Mouse (Mus musculus) gastrocnemius, postnatal 10 days (tissue): ENCODE data around the gene Ccdc114. TPM values are rescaled to one million over a fixed set of nuclear protein-coding genes. Genes with fewer than 3 reads are reported as not detected.
A peak's percentile ranks its signal among the peaks of the same experiment; 100 is the strongest.
"Not testable (repeated sequence)": the region's sequence is repeated elsewhere in the genome, so short reads cannot be mapped to it uniquely, and the experiment has no call there.

Experiments used
- DNase-seq: peaks from one replicate; pipeline ENCODE4 v3.0.0; 2021; ENCODE audit warnings: mixed read lengths
- total RNA-seq, 2 experiments: library from RNA; stranded (reverse); gene quantifications; 2 replicates each; pipeline ENCODE4 v1.2.3; 2021

Gene Ccdc114
- total RNA-seq, 2 experiments from 2014 or later: 1.1 to 1.6 TPM

DNA sequence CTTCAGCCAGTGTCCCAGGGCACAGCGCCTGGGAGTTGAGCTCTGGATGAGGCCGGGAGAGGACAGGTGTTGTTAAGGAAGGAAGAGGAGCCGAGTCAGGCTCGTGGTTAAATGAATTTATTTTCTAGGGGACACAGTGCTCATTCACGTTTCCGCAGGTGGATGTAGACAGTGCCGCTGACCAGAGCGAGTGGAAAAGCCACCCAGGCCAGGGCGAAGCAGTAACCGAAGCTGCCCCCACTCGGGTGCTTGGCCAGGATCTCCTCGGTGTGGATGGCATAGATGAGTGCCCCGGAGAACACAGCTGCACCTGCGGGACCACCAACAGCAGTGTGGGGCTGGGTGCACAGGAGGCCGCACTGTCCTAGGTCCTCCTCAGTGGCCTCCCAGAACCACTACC lies 5.9 kb upstream of the Ccdc114 start:
- no peak for DNase-seq

DNA sequence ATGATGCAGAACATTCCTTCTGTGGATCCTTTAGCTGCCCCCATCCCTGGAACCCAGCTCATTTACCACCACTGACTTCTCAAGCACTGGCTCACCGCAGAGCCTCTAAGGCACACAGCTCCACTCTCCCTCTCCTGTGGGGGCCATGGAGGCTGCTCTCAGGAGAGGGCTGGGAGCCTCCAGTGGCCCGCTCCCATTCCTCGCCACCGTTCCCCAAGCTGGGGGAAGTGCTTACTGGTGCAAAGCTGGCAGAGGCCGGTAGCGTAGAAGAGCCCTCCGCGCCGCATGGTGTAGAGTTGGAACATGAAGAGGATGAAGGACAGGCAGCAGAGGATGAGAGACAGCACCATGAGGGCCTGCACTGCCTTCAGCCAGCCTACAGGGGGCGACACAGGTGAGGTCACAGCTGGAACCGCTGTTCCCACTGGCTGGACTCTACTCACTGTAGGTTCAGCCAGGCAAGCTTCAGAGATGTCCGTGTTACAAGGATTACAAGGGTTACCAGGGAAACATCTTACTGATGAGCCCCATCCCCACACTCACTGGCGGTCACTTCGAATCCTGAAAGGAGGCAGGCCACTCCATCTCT lies 4.7 kb upstream of the Ccdc114 start:
- DNase-seq: peak; percentile 36

DNA sequence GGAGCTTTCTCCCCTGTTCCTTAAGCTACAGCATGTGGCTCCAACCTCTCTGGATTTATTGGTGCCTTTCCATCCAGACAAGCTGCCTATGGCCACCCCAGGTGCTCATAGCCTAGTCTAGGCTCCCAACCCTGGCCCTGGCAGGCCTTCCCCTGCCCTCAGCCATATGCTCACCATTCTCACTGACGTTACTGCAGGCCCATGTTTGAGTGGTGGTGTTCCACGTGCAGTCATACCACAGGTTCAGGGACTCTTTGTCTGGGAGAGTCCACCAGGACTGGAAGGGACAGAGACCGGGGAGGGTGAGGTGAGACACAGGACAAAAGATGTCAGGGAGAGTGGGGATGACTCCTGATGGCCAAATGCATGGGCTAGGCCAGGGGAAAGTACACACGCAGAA lies 4.1 kb upstream of the Ccdc114 start:
- no peak for DNase-seq

DNA sequence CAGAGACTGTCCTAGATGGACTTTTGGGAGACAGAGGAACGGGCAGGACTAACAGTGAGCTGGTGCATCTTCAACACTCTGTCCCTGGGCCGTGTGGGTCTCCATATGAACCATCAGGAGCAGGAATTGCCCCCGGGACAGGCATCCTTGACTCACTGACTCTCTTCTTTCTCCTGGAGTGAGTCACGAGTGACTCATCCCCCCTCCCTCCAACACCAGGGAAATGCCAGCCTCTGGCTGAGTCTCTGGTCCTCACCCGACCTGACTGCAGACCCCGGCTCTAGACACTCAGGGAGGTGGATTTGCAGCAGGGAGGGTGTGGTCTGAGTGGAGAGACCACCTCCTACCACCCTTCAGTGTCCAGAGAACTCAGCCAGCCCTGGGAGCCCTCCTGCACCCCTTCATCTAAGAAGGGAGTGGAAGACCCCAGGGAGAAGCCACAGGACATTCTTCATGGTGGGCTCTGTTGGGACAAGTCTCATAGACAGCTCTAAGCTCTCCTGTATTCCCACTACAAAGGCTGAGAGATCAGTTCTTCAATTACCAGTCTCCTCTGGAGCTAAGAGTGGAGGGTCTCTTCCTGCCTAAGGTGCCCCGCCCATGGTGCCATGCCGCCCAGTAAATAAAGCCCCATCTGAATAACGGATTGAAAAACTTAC lies 3.2 kb upstream of the Ccdc114 start:
- DNase-seq: peak; percentile 30

DNA sequence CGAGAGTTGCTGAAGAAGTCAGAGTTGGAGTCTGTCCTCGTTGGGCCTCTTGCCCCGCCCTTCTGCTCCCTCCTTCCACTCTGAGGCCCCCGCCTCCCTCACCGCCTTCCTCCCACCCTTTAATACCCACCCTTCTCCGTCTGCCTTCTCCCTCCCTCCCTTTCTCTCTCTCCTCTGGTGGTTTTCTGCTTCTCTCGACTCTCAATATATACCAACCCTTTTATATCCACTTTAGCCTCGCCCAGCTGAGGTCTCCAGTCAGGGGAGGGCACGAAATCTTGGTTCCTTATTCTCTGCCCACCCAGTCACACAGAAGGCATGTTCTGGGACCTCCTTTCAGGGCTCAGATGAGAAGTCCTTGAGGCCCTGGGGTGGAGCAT lies 2.6 kb upstream of the Ccdc114 start, which contains the start of gene Emp3:
Gene Emp3 (minus strand): TSS at position 163 of the 380 bp plus-strand sequence.
- DNase-seq: peak; percentile 59

DNA sequence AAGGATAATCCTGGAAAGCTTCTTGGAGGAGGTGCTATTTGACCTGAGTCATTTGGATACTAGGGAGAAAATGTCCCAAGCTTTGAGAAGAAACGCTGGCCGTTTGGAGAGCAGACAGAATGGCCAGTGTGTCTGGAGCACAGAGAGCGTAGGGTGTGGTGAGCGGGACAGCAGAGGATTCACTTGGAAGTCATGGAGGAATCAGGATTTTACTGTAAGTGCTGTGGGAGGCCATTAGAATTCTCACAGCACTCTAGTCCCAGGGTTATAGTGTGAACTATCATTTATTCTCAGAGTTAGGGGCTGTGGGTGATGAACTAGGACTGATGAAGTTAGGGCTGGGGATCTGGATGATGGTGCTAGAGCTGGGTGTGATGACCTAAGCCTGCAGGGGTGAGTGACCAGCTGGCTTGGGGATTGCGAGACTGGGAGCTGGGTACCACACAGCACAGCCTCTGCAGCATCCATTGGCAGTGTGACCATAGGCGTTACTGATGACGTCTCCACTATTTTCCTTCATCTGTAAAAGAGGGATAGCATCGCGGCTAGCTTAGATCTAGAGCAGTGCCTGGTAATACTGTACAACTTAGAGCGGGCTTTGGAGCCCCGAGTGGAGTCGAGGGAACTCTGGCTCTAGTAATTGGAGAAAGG lies 1.8 kb upstream of the Ccdc114 start:
- DNase-seq: no peak

DNA sequence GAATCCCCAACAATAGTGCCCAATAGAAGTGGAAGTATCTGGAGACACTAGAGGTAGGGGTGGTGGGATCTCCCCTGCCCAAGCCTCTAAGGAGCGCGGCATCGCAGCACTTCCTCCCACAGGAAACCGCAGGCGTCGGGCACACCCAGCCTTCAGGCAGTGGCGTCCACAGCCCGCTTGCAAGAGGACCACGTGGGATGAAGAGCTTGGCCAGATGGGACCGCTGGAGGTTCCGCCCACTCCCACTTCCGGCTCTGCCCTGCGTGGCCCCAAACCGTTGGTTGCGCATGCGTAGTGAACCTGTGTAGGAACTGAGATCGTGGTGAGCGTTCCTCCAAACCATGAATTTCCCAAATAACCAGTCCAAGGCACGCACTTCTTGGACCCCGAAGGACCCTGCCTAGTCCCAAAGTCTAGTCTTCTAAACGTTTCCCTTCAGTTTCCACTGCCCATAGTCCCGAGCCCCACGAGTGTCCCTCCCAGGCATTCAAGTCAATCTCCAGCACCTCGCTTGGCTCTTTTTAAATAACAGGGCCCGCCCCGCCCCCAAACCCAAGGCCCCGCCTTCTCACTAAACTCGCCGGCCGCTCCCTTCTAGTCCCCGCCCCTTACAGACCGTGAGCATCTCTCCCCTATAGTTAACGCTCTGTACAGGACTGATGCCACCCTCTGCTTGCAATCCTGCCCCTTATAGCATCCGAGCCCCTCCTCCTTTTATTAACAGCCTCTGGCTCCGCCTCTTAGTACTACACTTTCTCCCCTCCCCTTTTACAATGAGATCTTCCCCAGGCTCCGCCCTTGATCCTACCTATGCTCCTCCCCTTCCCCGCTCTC lies 727 bp upstream of the Ccdc114 start:
- peak; percentile 93 for DNase-seq

DNA sequence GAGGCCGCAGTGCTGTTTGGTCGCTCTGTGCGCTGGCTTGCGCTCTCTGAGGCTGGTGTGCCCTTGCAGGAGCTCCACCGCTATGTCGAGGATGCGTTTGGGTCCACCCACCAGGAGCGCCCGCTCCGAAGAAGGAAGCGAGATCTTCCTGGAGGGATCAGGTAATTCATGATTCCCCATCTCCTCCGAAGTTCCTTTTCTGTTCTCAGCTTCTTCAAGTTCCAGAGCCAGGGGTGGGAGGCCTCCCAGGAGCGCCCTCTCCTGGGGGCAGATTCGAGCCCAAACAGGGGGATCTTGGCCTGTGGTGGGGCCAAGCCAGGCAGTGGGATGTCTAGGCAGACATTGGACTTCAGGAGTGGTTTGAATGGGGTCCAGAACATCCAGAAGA lies 551 bp downstream of the Ccdc114 start:
- no peak for DNase-seq

DNA sequence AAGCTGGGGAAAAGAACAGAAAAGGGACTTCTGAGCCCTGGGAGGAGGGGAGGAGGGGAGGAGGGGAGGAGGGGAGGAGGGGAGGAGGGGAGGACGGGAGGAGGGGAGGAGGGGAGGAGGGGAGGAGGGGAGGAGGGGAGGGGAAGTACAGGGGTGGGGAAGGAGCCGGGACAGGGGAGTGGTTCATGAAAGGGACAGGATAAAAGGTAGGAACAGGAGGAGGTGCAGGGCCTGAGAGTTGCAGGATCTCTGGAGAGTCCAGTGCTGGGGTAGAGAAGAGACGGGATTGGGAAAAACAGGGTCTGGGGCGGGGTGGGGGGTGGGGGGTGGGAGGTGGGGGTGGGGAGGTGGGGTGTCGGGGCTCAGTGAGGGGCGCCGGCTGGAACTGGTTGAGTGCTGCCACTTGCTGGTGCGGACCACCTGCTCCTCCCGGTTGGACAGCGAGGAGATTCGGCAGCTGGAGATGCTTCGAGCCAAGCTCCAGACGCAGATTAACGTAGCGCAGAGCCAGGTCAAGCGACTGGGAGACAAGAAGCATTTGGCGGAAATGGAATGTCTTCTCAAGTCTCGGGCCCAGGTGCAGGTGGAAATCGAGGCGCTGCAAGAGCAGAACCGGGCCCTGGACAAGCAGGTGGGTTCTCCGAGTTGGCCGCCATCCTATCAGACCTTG lies 4.9 kb downstream of the Ccdc114 start:
- DNase-seq: no peak

DNA sequence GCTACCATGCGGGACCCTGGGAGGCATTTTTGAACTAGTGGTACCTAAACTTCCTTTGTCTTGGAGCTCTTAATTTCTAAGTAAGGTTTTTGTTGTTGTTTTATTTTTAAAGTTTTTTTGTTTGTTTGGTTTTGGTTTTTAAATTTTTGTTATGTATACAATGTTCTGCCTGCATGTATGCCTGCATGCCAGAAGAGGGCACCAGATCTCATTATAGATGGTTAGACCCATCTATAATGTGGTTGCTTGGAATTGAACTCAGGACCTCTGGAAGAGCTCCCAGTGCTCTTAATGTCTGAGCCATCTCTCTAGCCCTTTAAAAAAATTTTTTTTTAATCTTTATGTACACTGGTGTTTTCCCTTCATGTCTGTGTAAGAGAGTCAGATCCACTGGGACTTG lies 5.8 kb downstream of the Ccdc114 start:
- DNase-seq: no peak

DNA sequence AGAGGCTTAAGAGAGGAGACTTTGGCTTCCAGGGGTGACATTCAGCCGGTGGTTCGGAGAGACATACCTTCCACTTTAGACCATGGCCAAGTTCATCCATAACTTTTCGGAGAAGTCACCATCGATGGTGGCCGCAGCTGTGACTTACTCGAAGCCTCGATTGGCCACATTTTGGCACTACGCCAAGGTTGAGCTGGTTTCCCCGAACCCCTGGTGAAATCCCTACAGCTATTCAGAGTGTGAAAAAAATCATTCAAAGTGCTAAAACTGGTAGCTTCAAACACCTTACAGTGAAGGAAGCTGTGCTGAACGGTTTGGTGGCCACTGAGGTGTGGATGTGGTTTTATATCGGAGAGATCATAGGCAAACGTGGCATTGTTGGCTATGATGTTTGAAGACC lies 9.9 kb downstream of the Ccdc114 start:
- DNase-seq: not testable (repeated sequence)

DNA sequence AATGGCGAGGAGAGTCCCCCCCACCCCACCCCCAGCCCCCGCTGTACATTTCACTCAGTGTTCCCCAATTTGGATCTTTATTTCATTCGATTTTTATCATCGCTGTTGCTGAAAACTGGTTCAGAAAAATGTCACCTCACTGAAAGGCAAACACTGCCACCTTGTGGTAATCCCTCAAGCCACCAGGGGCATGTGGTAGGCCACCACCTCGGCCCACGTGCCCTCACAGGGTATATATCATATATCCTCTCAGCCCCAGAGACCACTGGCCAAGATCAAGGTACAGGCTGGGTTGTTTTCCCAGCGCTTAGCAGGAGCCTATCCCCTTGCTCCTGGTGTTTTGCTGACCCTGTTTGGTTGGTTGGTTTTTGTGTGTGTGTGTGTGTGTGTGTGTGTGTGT lies 11.2 kb downstream of the Ccdc114 start:
- DNase-seq: peak; percentile 73

DNA sequence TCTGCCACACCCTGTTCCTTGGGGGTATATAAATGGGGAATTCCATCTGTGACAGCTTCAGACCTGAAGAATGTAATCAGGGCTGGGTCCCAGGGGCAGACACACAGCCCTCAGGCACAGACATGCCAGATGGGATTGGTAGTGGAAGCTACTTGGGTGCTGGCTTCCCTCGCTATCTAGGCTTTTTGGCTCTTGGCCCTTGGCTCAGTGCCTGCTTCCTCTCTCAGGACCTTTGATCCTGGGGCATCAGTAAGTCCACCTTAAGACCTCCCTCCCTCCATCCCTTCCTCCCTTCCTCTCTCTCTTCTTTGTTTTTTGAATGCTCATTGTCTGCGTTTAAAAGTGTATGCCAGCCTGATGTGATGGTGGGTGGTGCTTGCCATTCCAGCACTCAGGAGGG lies 16.0 kb downstream of the Ccdc114 start:
- no peak for DNase-seq

DNA sequence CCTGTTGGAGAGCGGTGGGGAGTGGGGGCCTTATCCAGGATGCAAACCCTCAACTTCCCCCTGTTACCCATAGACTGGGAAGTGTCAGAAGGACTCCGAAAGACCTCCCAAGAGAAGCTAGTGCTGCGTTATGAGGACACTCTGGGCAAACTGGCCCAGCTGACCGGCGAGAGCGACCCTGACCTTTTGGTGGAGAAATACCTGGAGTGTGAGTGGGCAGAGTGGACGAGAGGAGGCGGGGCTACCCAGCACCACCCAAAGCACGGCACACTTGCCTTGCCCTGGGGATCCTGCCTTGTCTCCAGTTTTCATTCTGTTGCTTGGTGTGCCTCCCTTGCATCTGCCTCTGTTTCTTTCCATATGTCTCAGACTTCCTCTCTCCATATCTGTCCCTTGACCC lies 18.1 kb downstream of the Ccdc114 start:
- DNase-seq: no peak

DNA sequence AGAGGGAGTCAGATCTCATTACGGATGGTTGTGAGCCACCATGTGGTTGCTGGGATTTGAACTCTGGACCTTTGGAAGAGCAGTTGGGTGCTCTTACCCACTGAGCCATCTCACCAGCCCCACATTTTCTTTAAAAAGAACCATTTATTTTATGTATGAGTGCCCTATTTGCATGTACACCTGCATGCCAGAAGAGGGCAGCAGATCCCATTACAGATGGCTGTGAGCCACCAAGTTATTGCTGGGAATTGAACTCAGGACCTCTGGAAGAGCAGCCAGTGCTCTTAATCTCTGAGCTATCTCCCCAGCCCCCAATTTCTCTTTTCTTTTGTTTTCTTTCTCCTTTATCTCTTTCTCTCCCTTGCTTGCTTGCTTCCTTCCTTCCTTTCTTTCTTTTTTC lies 19.4 kb downstream of the Ccdc114 start:
- DNase-seq: not testable (repeated sequence)

DNA sequence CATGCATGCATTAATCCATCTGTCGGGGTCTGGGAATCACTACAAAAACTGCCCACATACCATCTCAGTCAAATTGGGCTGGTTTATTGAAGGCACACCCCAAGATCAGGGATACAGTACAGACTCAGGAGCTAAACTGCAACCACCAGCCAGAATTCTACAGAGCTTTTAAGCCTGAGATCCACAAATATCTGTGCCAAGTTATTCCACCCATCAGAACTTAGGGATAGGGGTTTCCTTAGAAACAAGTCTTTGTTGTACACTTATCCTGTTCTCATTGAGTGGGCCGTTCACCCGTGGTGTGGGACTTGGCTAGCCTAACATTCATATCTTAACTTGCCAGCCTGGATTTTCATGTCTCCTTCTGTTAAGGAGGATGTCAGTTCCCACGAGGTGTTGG lies 25.2 kb downstream of the Ccdc114 start:
- DNase-seq: no peak

DNA sequence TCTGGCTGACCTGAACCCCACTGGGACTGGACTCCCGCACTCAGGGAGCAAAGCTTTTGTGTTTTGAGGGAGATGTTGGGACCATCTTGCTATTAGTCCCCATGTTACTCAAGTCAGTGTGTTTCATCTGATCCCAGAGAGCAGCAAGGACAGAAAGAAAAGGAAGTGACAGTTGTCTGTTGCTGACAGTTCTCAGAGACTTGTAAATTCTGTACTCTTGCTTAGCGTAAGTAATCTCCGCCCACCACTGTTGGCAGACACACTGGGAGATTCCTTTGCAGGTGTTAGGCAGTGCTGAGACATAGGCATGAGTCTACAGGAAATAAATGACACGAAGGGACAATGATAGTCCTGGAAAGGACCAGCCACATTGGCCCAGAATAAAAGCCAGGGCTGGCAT lies 32.7 kb downstream of the Ccdc114 start:
- no peak for DNase-seq

DNA sequence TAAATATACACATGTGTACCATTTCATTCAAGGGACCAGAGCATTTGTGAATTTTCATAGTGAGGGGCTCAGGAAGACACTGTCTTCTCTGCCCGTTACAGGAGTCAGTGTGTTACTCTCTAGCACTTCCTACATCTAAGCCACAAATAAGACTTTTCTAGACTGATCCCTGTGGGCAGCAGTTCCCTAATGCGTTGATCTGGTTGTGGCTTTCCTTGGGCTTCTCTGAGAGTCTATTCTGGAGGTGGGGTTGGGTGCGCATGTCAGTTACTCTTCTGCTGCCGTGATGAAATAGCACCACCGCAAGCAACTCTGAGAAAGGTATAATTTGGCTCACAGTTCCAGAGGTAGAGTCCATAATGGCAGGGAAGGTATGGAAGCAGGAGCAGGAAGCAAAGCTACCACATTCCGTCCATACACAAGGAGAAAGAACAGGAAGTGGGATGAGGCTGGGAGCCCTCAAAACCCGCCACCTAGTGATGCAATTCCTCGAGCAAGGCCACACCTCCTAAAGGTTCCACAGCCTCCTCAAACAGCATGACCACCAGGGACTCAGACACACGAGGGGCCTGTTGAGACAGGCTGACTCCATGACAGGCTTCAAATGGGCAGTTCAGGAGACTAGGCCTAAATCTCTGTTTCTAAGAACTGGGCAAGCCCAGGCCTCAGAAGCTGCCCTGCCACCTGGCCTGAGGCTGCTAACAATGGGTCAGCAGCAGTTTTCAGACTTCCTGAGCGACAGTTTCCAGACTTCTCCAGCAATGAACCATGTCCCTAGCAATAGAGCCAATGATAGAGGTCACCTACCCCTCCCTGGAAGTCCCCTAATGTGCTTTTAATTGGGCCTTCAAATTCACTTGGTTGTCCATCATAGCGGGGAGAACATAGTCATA lies 48.2 kb downstream of the Ccdc114 start:
- no peak for DNase-seq

DNA sequence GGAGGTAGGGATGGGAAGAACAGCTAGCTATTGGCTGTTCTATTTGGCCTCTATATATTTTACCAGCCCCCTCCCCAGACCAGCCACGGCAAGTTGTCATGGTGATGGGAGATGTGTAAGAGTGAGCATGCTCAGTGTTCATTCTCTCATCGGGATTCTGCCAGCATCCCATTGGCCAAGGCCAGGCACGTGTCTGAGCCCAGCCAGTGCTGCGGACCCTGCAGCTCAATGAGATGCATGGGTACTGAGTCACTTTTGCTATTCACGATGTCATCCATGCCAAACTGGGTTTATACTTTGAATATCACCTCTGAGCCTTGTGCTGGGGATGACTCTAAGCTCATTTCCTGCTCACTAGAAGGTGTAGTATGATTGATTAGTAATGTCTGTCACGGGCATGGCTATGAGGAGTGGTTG lies 49.4 kb downstream of the Ccdc114 start:
- no peak for DNase-seq

DNA sequence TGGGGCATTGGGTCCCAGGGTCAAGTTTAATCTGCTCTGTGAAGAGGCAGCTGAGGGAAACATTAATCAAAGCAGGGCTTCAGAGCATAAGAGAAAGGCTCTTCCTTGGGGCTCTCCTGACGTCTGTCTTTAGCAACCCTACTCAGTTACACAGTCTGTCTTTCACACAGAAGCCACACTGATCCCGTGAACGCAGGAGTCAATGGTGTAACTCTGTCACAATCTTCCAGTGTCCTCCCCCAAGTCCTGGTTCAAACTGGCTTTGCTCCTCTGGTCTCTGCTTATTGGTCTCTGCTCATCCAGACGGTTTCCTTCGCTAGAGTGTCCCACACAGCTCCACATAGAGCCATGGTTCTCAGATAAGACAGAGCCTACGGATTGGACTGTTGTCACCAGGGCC lies 50.2 kb downstream of the Ccdc114 start:
- no peak for DNase-seq

DNA sequence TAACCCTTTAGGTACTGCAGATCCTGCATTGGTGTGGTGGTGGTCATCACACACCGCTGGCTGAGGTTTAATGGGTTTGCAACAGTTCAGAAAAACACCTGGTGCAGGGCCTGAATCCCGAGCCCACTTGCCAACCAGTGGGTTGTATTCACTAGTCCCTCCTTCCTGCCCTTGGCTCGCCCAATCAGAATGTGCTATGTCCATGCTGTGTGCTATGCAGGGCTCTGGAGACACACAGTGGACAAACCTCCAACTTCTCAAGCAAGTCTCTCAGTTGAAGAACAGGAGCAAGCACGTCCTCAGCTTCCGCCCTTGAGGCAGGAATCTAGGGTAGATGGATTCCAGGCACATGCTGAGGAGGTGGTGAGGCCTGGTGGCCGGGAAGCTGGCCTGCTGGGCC lies 50.6 kb downstream of the Ccdc114 start:
- DNase-seq: no peak
